Mouse (Mus musculus) gastrocnemius, postnatal 14 days (tissue): ENCODE data around the gene Wwtr1. TPM values are rescaled to one million over a fixed set of nuclear protein-coding genes. Genes with fewer than 3 reads are reported as not detected.

ENCODE experiments used
- DNase-seq: peaks from one replicate; pipeline ENCODE4 v3.0.0; 2021; ENCODE audit warnings: mixed read lengths
- intact Hi-C: fragments of 180-260 bp; cut with DNase I; formaldehyde crosslinking; loops from one replicate; pipeline ENCODE4 v1.15.1; 2025; ENCODE audit warnings: low total_unique reads
- total RNA-seq, 2 experiments: library from RNA; stranded (reverse); gene quantifications; 2 replicates each; pipeline ENCODE4 v1.2.3; 2021

Gene Wwtr1
- total RNA-seq, 2 experiments from 2014 or later, result 32.1 to 38.1 TPM

- intact Hi-C loops, result no loop called here
- DNase-seq, result no peak
These were observed 44.9 kb downstream of the Wwtr1 start for GRCm38 (mm10) chr3:57530836-57531235.

DNA sequence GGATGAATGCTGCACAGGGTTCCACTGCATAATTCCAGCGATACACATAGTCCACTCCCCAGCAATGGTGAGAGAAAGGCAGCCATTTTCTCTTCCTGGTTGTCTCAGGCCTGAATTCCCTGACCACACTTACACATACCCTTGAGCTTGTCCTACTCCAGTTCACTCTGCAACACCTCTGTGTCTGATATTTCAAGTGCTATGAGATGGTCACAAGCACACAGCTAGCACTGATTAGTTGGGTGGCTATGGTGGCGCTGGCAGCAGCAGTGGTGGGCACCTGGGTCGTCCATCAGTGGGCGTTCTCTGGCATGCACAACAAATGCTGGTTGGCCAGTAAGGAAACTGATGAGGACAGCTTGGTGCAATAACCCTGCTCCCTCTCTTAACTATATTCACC, 45.5 kb downstream of the Wwtr1 start:
- intact Hi-C loops, result no loop called here
- DNase-seq, result no peak

DNA sequence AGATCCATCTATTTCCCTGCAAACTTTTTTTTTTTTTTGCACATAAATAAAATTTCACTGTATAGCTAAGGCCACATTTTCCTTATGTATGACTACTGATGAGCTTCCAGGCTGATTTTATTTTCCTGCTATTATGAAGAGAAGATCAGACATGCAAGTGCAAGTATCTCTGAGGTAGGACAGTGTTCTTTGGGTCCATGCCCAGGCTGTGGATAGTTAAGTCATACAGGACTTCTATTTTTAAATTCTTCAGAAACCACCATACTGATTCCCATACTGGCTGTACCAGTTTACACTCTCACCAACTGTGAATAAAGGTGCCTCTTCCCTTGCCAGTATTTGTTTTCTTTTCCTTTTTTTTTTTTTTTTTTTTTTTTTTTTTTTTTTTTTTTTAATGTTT, 48.6 kb downstream of the Wwtr1 start:
- intact Hi-C loops, result no loop called here
- DNase-seq, result no peak

DNA sequence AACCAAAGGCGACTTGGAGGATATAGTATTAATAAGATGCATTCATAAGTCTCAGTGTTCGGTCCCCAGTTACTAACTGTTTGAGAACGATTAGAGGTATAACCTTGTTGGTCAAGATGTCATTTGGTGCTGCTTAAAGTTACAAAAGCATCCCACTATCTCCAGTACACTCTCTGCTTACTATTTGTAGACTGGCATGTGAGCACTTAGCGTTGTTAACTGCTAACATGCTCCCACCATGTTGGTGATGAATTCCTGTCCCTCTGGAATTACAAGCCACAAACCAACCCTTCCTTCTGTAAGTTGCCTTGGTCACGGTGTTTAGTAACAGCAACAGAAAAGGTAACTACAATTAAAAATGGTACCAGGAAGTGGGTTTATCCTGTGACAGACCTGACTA, 52.6 kb downstream of the Wwtr1 start:
- no peak for DNase-seq
- intact Hi-C loops, result no loop called here

- intact Hi-C loops, result no loop called here
These were observed 53.8 kb downstream of the Wwtr1 start for GRCm38 (mm10) chr3:57521876-57522275.

GRCm38 (mm10) chr3:57519995-57520394, 55.7 kb downstream of the Wwtr1 start:
- intact Hi-C loops, result no loop called here
- DNase-seq, result no peak

More at GRCm38 (mm10) chr3:57521876-57522275, 53.8 kb downstream of the Wwtr1 start:
- DNase-seq, result no peak

GRCm38 (mm10) chr3:57516146-57516545, 59.6 kb downstream of the Wwtr1 start:
- no peak for DNase-seq
- intact Hi-C loops, result no loop called here

GRCm38 (mm10) chr3:57515044-57515443, 60.7 kb downstream of the Wwtr1 start:
- intact Hi-C loops, result no loop called here
- DNase-seq, result no peak

DNA sequence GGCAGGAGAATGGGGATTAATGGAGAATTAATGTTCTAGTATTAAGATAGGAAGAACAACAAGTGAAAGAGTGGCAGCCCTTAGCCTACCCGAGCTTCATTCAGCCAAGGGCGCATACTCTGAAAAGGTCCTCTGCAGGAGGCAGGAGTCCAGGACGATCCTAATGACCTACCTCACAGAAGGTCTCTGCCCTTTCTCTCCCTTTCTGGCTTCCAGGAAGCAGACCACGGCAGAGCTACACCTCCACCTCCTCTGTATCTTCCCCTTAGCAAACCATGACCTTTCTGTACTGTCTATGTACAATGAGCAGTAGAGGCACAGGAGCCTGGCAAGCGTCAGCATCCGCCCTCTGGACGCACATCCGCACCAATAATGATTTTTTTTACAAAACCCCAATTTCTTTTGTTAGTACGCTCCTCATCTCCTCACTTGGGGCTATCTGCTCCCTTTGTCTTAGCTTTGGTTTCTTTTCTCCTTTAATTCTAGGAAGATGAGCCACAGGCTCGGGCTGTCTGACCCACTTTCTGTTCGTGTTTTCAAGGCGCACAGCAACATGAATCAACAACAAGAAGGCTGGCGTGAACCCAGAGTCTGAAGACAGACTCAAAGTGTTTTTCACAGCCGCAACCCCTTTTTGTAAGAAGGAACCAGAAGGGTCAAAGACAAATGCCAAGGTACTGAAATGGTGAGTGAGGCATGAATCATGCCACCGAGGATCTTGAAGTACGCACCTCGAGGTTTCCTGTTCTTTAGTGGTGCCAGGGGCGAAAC, 63.7 kb downstream of the Wwtr1 start:
- DNase-seq, result peak; percentile 67
- intact Hi-C loops, result no loop called here

DNA sequence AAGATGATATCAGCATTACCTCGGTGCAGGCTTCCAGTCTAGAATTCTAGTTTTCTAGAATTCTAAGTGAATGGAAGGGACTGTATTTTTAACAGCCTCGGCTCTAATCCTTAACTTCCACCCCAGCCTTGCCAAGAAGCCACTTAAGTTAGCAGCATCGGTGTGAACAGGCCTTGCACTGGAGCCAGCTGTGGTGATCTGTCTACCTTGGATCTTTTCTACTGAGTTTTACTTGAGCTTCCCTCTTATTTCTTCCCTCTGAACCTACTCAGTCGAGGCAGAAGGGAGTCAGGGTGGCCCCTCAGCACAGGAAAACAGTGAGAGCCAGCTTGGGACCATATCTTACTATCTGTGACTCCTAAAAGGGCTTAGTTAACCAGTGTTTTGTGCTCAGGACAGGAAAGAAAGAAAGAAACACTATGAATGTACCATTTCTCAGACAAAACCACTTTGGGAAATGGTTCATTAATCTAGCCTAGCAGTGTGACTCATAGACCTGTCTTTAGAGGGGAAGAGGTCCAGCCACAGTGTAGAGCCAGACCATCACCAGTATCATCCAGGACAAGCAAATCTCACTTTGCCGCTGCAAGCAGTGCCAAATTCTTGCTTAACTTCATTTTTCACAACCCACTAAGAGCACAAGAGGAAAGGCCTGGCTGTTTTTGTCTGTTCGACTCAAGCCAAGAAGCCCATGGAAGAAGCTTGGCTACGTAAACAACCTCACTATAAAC, 65.6 kb downstream of the Wwtr1 start:
- DNase-seq, result peak; percentile 30
- intact Hi-C loops, result no loop called here

GRCm38 (mm10) chr3:57505991-57506390, 69.7 kb downstream of the Wwtr1 start:
- peak; percentile 74 for DNase-seq
- intact Hi-C loops, result no loop called here

GRCm38 (mm10) chr3:57504756-57505155, 71.0 kb downstream of the Wwtr1 start:
- DNase-seq, result peak; percentile 47
- intact Hi-C loops, result no loop called here

DNA sequence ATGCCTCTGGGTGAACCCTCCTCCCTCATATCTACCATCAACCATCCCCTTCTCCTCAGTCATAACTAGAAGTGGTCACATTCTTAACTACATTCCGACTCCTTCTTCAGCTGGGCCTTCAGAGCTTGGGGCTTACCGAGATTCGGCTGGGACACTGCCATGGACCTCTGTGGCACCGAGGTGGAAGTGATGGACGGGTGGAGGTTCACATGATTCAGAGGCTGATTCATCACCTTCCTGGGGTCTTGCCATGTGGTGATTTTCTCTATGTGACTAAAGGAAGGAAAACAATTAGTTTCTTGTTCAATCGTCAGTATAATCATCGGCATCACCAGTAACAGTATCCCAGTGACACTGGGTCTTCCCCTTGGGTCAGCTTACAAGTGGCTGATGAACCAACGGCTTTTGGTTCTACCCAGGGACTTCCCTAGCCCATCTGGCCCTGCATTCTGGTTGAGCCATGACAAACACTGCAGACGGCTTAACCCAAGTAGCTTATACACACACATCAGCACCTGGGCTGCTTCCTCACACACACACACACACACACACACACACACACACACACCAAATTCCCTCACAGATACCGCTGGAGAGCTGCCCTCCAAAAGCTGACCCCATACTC, 74.0 kb downstream of the Wwtr1 start:
- DNase-seq, result no peak
- intact Hi-C loops, result no loop called here

- intact Hi-C loops, result no loop called here
- DNase-seq, result no peak
These were observed 74.9 kb downstream of the Wwtr1 start for GRCm38 (mm10) chr3:57500846-57501245.

DNA sequence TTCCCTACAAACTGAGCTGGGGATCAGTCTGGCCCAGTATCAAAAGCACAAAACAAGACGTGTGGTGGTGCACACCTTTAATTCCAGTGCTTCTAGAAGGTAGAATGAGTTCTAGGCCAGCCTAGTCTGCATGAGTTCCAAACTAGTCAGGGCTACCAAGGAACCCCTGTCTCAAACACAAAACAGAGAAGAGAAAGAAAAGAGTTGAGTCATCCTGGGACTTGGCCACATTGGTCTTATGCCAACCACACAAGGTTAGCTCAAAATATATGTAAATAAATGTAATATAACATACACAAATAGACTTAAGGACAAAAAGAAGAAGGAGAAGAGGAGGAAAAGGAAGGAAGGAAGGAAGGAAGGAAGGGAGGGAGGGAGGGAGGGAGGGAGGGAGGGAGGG, 77.9 kb downstream of the Wwtr1 start:
- DNase-seq, result no peak
- intact Hi-C loops, result no loop called here

DNA sequence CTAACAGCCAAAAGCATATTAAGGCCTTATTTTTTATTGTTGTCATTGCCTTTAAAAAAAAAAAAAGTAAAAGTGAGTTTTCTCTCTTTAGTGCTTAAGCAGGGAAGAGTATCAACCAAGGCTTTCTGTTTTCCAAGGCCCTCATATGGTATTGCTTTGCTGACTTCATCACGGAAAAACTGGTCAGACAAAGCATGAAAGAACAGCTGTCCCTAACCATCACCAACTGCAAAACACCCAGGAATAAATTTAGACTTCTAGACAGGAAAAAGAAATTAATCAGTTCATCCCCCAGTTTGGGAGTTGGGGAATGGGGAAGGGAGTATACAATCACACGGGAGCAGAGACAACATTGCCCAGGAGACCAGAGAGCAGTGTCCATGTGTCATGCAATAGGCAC, 79.3 kb downstream of the Wwtr1 start:
- intact Hi-C loops, result no loop called here
- no peak for DNase-seq

DNA sequence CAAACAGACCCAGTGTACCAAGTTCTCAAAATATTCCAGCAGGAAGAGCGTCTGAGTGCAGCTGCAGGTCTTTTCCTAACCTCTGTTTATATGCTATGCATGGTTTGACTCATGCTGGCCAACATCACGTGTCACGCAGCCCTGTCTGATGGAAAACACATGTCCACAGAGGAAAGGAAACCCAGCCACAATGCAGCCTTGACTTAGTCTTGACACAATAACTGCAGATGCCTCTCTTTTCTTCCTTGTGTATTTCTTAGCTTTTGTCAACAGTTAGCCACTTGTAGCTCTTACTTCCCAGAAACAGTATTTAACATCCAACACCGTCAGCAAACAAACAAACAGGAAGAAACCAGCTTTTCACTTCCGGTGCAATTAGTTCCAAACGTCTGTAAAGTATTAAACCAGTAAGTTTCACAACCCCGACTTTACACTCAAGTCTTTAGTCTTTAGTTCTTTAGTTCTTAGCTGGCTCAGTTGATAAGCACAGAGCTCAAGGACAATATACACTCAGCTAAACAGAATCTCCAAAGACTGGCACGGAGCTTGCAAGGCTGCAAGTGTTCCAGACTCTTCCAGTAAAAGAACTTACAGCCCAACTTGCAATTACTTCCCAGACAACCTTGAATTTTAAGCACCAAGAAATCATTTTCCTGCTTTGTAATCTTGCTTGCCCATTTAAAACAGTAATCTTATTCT, 88.1 kb downstream of the Wwtr1 start:
- peak; percentile 35 for DNase-seq
- intact Hi-C loops, result no loop called here

GRCm38 (mm10) chr3:57486068-57486467, 89.6 kb downstream of the Wwtr1 start:
- intact Hi-C loops, result no loop called here
- DNase-seq, result no peak

GRCm38 (mm10) chr3:57481981-57482380, 93.7 kb downstream of the Wwtr1 start:
- no peak for DNase-seq
- intact Hi-C loops, result no loop called here

DNA sequence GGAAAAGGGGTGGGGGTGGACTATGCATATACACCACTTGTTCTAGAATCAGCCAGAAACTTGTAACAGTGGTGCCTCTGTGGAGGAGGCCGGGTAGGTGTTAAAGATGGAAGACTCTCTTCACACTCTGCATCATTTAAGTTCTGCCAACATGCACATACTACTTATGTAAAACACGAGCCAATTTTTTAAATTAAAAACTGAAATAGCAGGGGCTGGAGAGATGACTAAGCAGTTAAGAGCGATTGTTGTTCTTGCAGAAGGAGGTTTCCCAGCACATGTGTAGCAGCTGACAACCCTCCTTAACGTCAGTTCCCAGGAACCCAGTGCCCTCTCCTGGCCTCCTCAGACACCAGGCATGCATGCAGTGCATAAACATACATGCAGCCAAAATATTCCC, 95.1 kb downstream of the Wwtr1 start:
- intact Hi-C loops, result no loop called here
- no peak for DNase-seq
